Mouse (Mus musculus) embryo, embryonic 10 days (tissue): ENCODE measurements at regions not wholly inside any gene's neighbourhood (a gene's known extent, or its start where the extent isn't known, plus 50 kb on each side); places are given as distances from the start of the nearest gene placed in this dataset.
A peak's percentile ranks its signal among the peaks of the same experiment; 100 is the strongest.

Experiments used
- DNase-seq: peaks from one replicate; pipeline ENCODE4 v3.0.0-alpha.2; 2015; ENCODE audit warnings: low spot score

DNA sequence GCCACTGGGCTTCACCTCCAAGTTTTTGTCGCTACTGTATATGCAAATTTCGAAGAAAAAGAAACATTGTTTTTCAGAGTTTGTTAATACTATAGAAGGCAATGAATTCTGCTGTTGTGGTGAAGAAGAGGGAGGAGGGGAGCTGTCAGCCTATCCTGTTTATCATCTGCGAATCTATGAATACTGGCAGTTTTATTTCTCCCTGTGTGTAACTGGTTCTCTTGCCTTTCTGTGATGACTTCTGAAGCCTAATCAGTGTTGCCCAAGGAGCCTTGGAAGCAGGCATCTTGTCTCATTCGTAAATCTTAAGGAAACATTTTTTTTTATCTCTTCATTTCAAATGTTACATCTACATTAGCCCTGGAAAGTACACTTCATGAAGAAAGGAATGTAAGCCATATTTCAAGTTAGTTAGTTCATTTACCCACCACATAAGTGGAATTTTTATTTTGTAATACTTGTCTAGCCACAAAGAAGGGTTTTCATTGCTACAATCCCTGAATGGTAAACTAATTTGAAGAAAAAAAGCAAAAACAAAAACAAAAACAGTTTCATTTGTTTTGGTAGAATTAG lies 251.5 kb upstream of the Fn1 start:
- DNase-seq: no peak

DNA sequence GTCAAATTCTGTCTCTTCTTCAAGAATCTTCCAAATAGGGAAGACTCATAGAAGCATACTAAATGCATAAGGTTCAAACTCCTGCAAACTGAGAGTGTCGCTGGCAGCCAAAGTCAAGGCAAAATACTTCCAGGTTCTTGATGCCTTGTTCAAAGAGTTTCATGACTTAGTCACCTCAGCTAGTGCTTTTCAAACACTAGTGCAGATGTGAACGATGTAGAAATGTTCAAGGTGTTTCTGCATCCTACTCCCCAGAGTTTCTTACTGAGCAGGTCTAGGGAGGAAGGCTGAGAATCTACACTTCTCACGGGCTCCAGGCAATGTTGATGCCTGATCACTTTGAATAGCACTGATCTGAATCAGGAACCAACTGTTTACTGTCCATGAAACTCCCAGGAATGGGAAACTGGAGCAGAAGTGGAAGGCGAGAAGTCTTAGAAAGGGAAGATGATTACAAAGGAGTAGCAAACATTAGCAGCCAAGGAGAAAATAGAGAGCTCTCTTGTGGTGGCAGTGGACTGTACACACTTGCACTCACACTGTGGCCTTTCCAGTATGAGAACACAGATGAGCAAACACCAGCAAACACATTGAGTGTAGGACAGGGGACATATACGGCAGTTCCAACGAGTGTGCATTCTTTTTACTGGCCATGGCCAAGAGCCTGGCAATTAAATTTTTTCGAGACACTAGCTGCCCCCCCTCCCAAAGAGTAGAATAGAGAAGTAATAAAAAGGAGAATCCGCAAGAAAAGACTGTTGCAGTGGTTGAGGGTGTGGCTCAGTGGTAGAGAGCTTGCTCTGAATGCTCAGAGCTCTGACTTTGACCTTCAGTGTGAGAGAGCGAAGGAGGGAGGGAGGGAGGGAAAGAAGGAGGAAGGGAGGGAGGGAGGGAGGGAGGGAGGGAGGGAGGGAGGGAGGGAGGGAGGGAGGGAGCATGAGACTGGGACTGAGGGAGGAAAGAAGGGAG lies 247.4 kb upstream of the Fn1 start:
- DNase-seq: no peak

GRCm38 (mm10) chr1:71899128-71899527 lies 246.1 kb upstream of the Fn1 start:
- no peak for DNase-seq

GRCm38 (mm10) chr1:71898198-71898597 lies 245.2 kb upstream of the Fn1 start:
- no peak for DNase-seq

DNA sequence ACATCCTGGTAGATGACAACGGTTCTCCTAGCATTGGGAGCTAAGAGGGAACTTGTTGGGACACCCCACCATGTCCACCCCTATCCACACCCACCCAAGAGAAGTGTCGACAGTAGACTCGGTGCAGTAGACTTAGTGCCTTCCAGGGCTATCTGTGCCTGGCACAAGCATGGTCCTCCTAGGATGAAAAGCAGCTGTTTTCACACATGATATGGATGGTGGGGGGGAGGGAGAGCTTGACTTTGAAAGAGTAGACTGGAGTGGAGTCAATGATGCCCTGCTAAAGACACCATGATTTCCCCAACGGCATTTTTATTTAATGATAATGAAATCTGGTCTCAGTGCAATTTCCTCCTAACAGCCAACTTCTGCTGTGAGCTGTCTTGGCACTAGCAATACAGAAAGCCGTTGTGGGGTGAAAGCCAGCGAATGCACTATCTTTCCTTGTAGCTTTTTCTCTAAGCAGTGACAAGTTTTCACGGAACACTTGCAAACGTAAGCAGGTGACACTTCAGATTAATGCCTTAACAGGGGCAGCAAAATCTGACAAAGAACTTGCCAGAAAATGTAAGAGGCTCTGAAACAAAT lies 244.6 kb upstream of the Fn1 start:
- no peak for DNase-seq

GRCm38 (mm10) chr1:71896141-71896725 lies 243.2 kb upstream of the Fn1 start:
- DNase-seq: no peak

DNA sequence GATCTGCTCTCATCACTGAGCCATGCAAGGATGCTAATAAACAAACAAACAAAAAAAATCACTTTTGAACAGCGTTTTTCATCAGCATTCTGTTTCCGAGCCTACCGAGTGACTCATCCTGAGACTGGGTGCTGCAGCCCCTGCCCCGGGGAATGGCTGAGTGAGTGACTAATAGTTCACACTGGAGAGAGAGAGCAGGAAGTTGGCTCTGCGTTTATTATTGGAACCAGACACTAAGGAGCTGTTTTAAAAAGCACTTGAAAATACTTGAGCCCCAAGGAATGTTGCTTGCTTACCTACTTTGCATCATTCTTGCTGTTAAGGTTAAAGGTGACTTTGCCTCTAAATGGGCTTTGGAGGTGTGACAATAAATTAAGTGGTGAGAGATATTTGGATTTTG lies 240.6 kb upstream of the Fn1 start:
- DNase-seq: peak; percentile 38

GRCm38 (mm10) chr1:71887809-71888208 lies 234.8 kb upstream of the Fn1 start:
- no peak for DNase-seq

GRCm38 (mm10) chr1:71886903-71887302 lies 233.9 kb upstream of the Fn1 start:
- DNase-seq: no peak

- no peak for DNase-seq
These were observed 233.2 kb upstream of the Fn1 start for GRCm38 (mm10) chr1:71886233-71886632.

DNA sequence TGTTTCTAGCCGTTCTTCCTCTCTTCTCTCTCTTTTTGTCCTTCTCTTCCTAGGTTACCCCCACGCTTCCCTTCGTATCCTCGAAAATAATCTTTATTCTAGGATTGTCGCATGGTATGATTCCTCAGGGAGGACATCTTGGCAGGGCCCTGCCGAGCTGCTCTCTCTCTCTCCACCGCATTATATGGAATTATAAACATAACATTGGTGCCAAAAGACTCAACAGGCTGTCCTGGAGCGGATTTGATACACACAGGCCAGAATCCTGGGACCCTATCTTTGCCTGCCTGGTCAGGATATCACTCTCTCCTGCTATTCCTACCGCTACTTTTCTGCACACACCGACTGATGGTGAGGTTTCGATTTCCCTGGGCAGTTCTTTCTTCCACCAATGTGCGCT lies 228.9 kb upstream of the Fn1 start:
- no peak for DNase-seq

- DNase-seq: no peak
These were observed 228.2 kb upstream of the Fn1 start for GRCm38 (mm10) chr1:71881191-71881590.

DNA sequence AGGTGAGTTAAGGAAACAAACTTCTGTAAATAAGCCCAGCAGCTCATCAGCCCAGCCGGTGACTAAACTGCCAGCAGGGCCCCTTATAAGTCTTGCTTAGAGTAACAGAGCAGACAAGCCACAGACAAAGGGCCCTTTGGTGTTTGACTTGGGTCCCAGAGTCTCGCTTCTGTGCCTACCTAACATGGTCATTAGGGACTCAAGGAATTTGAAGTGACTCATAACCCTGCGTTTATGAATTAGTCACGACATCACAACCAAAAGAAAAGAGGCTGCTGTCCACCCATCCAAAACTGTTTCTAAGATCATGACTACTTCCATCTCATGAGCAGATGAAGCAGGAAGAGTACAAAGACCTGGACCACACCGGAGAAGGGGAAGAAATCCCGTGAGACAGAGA lies 227.5 kb upstream of the Fn1 start:
- DNase-seq: no peak

- no peak for DNase-seq
These were observed 223.9 kb upstream of the Fn1 start for GRCm38 (mm10) chr1:71876712-71877401.

- DNase-seq: no peak
These were observed 221.0 kb upstream of the Fn1 start for GRCm38 (mm10) chr1:71874037-71874436.

DNA sequence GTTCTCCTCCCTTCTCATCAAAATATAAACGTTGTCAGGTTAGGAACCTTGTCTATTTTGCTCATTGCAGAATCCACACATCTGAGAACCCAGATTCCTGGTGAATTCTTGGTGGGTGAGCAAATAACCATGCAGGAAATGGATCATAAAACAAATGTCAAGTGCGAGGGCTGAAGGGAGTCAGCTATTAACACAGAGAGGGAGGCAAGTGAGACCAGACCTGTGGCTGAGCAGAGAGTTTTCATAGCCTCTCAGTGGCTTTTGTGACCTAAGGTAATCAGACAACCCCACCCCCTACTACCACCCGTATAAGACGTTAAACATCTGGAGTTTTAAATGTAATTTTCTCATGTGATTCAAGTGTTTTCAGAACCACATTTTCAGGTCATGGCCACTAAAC lies 212.7 kb upstream of the Fn1 start:
- no peak for DNase-seq

DNA sequence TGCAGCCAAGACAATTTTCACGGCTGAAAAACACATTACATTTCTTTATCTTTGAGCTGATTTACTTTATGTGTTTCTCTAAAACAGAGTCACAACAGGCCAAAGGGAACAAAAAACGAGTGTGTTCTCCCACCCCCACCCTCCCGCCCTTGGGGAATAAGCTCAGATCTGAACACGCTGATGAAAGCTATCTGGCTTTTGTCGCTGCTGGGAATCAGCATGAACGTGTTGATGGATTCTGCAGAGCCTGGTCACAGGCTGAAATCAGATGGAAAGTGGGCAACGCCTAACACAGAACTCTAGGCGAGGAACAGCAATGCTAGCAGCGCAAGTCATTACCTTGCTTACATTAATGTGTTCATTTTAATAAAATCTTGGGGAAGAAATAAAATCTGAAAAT lies 211.7 kb upstream of the Fn1 start:
- DNase-seq: no peak

DNA sequence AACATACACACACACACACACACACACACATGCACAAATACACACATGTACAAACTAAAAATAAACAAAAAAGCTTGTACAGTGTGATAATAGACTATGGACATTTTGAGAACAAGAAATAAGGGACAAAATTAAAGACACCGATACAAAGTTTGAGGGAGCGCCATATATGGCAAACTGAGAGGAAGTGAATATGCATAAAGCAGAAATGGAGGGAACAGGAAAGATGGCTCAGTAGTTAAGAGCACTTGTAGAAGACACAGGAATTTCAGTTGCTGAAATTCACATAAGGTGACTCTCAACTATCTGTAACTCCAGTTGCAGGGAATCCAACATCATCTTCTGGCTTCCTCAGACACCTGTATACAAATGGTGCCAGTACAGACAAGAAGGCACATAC lies 200.2 kb upstream of the Fn1 start:
- DNase-seq: no peak

- DNase-seq: no peak
These were observed 198.3 kb upstream of the Fn1 start for GRCm38 (mm10) chr1:71851268-71851667.

DNA sequence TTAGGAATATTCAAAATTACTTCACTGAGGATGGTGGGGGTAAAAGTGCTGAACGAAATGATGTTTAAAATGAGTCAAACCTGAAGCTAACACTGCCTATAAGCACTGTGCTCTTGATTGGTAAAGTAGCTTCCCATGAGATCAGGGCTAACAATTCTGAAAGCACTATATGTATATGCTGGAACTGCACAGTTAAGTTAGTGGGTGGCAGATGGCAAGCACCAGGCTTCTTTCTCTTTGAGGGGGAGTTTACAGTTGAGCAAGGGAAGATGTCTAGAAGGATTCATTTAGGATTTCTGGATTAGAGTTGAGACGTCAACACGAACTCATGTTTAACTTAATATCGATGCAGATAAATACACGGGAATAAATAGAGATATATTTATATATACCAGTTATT lies 195.7 kb upstream of the Fn1 start:
- DNase-seq: no peak

DNA sequence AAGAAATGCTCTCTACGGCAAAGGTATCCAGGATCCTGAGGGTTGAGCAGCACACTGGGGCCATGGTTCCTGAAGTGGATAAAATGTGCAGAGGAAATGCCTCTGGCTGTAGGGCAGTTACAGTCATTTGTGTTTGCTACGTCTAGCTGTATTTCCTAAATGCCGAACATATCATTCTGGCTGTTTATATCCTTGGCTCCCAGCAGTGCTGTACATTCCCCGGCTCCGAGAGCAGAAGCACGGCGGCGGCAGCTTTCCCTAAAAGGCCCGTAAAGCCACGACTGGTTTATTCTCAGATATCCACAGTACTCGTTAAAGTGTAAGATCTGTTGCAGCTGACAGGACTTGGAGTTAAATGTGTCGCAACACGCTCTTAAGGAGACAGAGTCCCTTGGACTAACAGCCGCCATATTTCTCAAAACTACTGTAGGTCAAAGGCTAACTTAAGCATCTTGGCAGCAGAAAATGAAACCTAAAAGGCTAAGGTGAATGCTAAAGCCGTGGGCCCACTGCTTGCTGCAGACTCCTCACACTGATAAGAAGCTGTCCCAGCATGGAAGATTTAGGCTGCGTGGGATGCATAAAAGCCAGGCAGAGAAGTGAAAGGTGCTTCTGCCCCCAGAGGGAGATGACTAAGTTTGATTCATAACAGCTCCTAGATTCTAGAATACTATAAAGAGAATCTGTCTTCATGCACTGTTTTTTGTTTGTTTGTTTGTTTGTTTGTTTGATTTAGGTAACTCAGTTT lies 192.1 kb upstream of the Fn1 start:
- DNase-seq: no peak

GRCm38 (mm10) chr1:71837764-71838163 lies 184.8 kb upstream of the Fn1 start:
- peak; percentile 81 for DNase-seq
